Mouse (Mus musculus): ENCODE measurements at regions not wholly inside any gene's neighbourhood (a gene's known extent, or its start where the extent isn't known, plus 50 kb on each side); places are given as distances from the start of the nearest gene placed in this dataset.

DNA sequence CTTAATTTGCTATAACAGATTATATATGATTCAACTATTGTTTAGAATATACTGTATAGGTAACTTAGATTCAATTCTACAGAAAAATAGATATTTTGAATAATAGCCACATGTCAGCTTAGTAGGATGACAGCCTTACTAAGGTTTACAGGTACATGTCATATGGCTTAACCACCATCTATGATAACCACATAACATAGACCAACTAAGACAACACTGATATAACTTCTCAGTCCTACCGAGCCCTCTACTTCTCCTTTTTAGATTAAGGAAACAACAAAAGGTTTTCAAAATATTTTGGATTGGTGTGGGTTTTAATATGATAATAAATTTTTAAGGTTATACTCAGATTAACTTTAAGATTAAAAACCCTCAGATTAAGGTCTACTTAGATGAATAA is 977.4 kb downstream of the 4930447A16Rik start:
- H3K27me3 ChIP-seq (ENCODE audit: control insufficient read depth, insufficient read depth, low read depth, low read length), result no peaks in the 10 kb centered on the region
- H3K9ac ChIP-seq (ENCODE audit: low read depth, low read length), result no peak overlapping the region
- 93% methylated on average over 1 of the region's 1 CpGs for WGBS
- H3K36me3 ChIP-seq (ENCODE audit: control insufficient read depth, insufficient read depth, low read length), result no peaks in the 10 kb centered on the region
- no peak overlapping the region for H3K4me3 ChIP-seq (ENCODE audit: low read depth, low read length)
- H3K27ac ChIP-seq (ENCODE audit: low read length), result no peak overlapping the region
- no peak overlapping the region for H3K4me2 ChIP-seq (ENCODE audit: low read length)
- H3K9me3 ChIP-seq (replicated peaks; ENCODE audit: control insufficient read depth, low read length, poor library complexity, severe bottlenecking), result no peaks in the 10 kb centered on the region
- H3K4me1 ChIP-seq (ENCODE audit: control insufficient read depth, insufficient read depth, low read length), result no peaks in the 10 kb centered on the region
- ATAC-seq, result no peak

DNA sequence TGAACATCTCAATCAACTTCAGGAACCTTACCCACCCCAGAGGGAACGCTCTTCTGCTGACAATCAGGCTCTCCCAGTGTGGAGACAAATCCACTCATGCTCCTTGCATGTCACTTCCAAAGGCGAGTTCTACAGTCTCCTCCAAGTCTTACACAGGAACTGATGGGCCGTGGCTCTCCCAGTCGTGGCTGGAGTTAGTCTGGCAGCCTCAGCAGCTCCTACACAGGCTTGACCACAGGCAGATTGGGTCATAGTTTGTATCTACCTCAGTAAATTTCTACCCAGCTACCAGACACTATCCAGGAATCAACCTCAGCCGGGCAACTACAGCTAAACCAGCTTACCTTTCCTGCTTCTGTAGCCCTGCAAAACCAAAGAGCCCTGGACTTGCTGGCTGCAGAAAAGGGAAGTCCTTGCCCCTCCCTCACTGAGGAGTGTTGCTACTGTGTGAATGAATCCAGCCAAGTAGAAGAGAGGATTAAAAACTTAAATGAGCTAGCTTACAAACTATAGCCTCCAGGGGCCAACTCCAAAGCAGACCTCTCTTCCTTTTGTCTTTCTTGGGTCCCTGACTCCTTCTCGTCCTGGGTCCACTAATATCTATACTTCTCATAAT is 978.5 kb downstream of the 4930447A16Rik start:
- 40% methylated on average over 6 of the region's 6 CpGs for WGBS
- Histone ChIP-seq H3K4me2 (ENCODE audit: low read length) (no peak overlapping the region), H3K9ac (ENCODE audit: low read depth, low read length) (no peak overlapping the region), H3K27me3 (ENCODE audit: control insufficient read depth, insufficient read depth, low read depth, low read length) (no peaks in the 10 kb centered on the region), H3K4me1 (ENCODE audit: control insufficient read depth, insufficient read depth, low read length) (no peaks in the 10 kb centered on the region), H3K4me3 (ENCODE audit: low read depth, low read length) (no peak overlapping the region), H3K9me3 (replicated peaks; ENCODE audit: control insufficient read depth, low read length, poor library complexity, severe bottlenecking) (no peaks in the 10 kb centered on the region), H3K27ac (ENCODE audit: low read length) (no peak overlapping the region), H3K36me3 (ENCODE audit: control insufficient read depth, insufficient read depth, low read length) (no peaks in the 10 kb centered on the region)
- ATAC-seq, result no peak

DNA sequence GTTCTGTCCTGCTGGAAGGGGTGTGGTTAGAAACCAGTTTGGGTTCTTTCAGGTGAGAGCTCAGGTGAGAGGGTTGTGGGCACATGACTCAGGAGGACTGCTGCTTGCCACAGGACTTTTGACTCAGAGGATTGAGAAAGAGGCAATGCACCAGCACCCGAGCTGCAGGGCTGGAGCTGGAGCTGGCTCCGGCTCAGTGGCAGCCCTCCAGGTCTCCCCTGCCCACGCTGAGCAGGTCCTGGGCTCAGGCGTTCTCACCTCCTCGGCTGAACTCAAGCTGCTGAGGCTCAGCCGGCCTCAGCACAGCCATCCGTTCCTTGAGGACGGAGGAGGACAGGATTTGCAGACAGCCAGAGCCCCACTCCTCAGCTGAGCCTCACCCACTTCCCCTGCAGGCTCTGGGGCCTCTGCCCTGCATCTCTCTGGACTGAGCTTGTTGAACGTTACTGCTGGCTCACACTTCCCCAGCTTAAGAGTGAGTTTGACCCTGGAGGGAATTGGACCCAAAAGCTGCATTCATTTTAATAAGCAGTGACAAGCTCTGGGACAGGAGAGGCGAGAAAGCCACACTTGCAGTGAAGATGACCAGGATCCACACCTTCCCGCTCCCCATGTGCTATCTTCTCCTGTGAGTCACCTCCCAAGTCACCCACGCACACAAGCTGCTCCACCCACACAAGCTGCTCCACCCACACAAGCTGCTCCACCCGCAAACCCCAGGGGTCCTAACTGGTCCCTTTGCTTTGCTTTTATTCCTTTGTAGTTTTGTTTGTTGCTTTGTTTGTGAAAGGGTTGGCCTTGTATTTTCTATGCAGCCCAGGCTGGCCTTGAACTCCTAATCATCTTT is 981.0 kb downstream of the 4930447A16Rik start:
- H3K9me3 ChIP-seq (replicated peaks; ENCODE audit: control insufficient read depth, low read length, poor library complexity, severe bottlenecking), result no peaks in the 10 kb centered on the region
- H3K27ac ChIP-seq (ENCODE audit: low read length), result no peak overlapping the region
- no peaks in the 10 kb centered on the region for H3K36me3 ChIP-seq (ENCODE audit: control insufficient read depth, insufficient read depth, low read length)
- H3K4me1 ChIP-seq (ENCODE audit: control insufficient read depth, insufficient read depth, low read length), result no peaks in the 10 kb centered on the region
- no peak overlapping the region for H3K9ac ChIP-seq (ENCODE audit: low read depth, low read length)
- H3K27me3 ChIP-seq (ENCODE audit: control insufficient read depth, insufficient read depth, low read depth, low read length), result no peaks in the 10 kb centered on the region
- no peak overlapping the region for H3K4me2 ChIP-seq (ENCODE audit: low read length)
- H3K4me3 ChIP-seq (ENCODE audit: low read depth, low read length), result no peak overlapping the region
- WGBS, result 47% methylated on average over 11 of the region's 13 CpGs
- ATAC-seq, result no peak

DNA sequence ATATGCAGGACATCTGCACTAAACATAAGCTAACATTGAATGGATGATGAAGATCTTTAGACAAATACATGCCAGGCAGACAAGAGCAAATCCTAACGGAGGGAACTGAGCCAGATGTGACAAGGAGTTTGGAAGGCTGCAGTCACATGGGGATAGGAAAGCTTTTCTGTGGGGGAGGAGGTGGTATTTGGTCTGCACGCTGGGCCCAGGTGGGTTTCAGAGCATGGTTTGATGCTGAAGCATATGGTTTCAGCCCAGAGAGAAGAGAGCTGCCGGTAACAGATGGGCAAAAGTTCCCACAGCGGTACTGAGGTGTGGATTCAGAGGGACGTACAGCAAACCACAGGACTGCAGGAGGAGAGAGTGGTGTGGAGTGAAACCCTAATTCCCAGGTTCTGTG is 982.1 kb downstream of the 4930447A16Rik start:
- Histone ChIP-seq H3K9me3 (replicated peaks; ENCODE audit: control insufficient read depth, low read length, poor library complexity, severe bottlenecking) (no peaks in the 10 kb centered on the region), H3K4me2 (ENCODE audit: low read length) (no peak overlapping the region), H3K4me1 (ENCODE audit: control insufficient read depth, insufficient read depth, low read length) (no peaks in the 10 kb centered on the region), H3K27me3 (ENCODE audit: control insufficient read depth, insufficient read depth, low read depth, low read length) (no peaks in the 10 kb centered on the region), H3K36me3 (ENCODE audit: control insufficient read depth, insufficient read depth, low read length) (no peaks in the 10 kb centered on the region), H3K9ac (ENCODE audit: low read depth, low read length) (no peak overlapping the region), H3K4me3 (ENCODE audit: low read depth, low read length) (no peak overlapping the region), H3K27ac (ENCODE audit: low read length) (no peak overlapping the region)
- no peak for ATAC-seq
- WGBS, result 70% methylated on average over 5 of the region's 5 CpGs

GRCm38 (mm10) chr15:38409168-38409567 is 983.8 kb downstream of the 4930447A16Rik start:
- 67% methylated on average over 4 of the region's 4 CpGs for WGBS
- no peak overlapping the region for H3K4me3 ChIP-seq (ENCODE audit: low read depth, low read length)
- no peaks in the 10 kb centered on the region for H3K9me3 ChIP-seq (replicated peaks; ENCODE audit: control insufficient read depth, low read length, poor library complexity, severe bottlenecking)
- no peaks in the 10 kb centered on the region for H3K4me1 ChIP-seq (ENCODE audit: control insufficient read depth, insufficient read depth, low read length)
- no peaks in the 10 kb centered on the region for H3K27me3 ChIP-seq (ENCODE audit: control insufficient read depth, insufficient read depth, low read depth, low read length)
- H3K36me3 ChIP-seq (ENCODE audit: control insufficient read depth, insufficient read depth, low read length), result no peaks in the 10 kb centered on the region
- no peak overlapping the region for H3K27ac ChIP-seq (ENCODE audit: low read length)
- no peak for ATAC-seq
- H3K9ac ChIP-seq (ENCODE audit: low read depth, low read length), result no peak overlapping the region
- H3K4me2 ChIP-seq (ENCODE audit: low read length), result no peak overlapping the region

DNA sequence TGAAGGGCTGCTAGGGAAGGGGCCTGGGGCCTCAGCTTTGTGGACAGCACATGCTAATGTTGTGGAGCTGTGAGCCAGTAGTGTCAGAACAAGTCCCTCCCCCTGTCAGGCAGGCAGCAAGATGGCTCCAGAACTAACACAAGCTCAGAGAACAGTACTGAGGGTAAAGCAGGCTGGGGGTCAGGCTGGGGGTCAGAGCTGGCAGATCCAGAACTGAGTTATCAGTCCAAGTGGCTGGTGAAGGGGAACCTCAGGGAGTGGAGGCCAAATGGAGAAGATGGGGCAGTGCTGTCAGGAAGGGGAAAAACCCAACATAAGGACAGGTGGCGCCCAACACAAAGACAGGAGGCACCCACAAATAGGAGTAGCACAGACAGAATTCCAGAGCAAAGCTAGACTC is 985.1 kb downstream of the 4930447A16Rik start:
- WGBS, result 89% methylated on average over 1 of the region's 1 CpGs
- H3K4me1 ChIP-seq (ENCODE audit: control insufficient read depth, insufficient read depth, low read length), result no peaks in the 10 kb centered on the region
- no peak overlapping the region for H3K9ac ChIP-seq (ENCODE audit: low read depth, low read length)
- no peak for ATAC-seq
- no peaks in the 10 kb centered on the region for H3K36me3 ChIP-seq (ENCODE audit: control insufficient read depth, insufficient read depth, low read length)
- H3K4me2 ChIP-seq (ENCODE audit: low read length), result no peak overlapping the region
- H3K4me3 ChIP-seq (ENCODE audit: low read depth, low read length), result no peak overlapping the region
- no peak overlapping the region for H3K27ac ChIP-seq (ENCODE audit: low read length)
- H3K9me3 ChIP-seq (replicated peaks; ENCODE audit: control insufficient read depth, low read length, poor library complexity, severe bottlenecking), result no peaks in the 10 kb centered on the region
- H3K27me3 ChIP-seq (ENCODE audit: control insufficient read depth, insufficient read depth, low read depth, low read length), result no peaks in the 10 kb centered on the region

GRCm38 (mm10) chr15:38412481-38412880 is 987.1 kb downstream of the 4930447A16Rik start:
- no peak for ATAC-seq
- Histone ChIP-seq H3K4me1 (ENCODE audit: control insufficient read depth, insufficient read depth, low read length) (no peaks in the 10 kb centered on the region), H3K4me2 (ENCODE audit: low read length) (no peak overlapping the region), H3K9me3 (replicated peaks; ENCODE audit: control insufficient read depth, low read length, poor library complexity, severe bottlenecking) (no peaks in the 10 kb centered on the region), H3K27me3 (ENCODE audit: control insufficient read depth, insufficient read depth, low read depth, low read length) (no peaks in the 10 kb centered on the region), H3K36me3 (ENCODE audit: control insufficient read depth, insufficient read depth, low read length) (no peaks in the 10 kb centered on the region), H3K9ac (ENCODE audit: low read depth, low read length) (no peak overlapping the region), H3K27ac (ENCODE audit: low read length) (no peak overlapping the region), H3K4me3 (ENCODE audit: low read depth, low read length) (no peak overlapping the region)
- WGBS, result 85% methylated on average over 3 of the region's 3 CpGs

DNA sequence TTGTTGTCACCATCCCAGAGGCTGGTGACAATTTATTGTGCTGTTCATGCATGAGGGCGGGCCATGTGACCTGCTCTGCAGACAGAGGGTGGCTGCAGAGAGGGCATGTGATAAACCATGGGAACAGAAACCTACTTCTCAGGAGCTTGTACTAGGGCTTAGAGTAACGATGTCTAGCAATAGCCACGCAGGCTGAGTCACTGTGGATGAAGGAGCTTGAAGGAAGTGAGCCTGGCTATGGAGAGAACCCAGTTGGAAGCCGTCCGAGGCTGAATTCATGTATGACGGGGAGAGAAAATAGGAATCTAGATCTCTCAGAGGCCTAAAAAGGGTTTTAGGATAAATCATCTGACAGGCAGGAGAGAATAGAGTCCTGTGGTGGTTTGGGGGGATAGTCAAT is 988.0 kb downstream of the 4930447A16Rik start:
- no peak overlapping the region for H3K4me2 ChIP-seq (ENCODE audit: low read length)
- no peak overlapping the region for H3K27ac ChIP-seq (ENCODE audit: low read length)
- no peaks in the 10 kb centered on the region for H3K36me3 ChIP-seq (ENCODE audit: control insufficient read depth, insufficient read depth, low read length)
- H3K4me1 ChIP-seq (ENCODE audit: control insufficient read depth, insufficient read depth, low read length), result no peaks in the 10 kb centered on the region
- 88% methylated on average over 6 of the region's 6 CpGs for WGBS
- no peaks in the 10 kb centered on the region for H3K9me3 ChIP-seq (replicated peaks; ENCODE audit: control insufficient read depth, low read length, poor library complexity, severe bottlenecking)
- no peaks in the 10 kb centered on the region for H3K27me3 ChIP-seq (ENCODE audit: control insufficient read depth, insufficient read depth, low read depth, low read length)
- no peak overlapping the region for H3K9ac ChIP-seq (ENCODE audit: low read depth, low read length)
- no peak overlapping the region for H3K4me3 ChIP-seq (ENCODE audit: low read depth, low read length)
- ATAC-seq, result no peak

- Histone ChIP-seq H3K9me3 (replicated peaks; ENCODE audit: control insufficient read depth, low read length, poor library complexity, severe bottlenecking) (no peaks in the 10 kb centered on the region), H3K4me1 (ENCODE audit: control insufficient read depth, insufficient read depth, low read length) (no peaks in the 10 kb centered on the region), H3K36me3 (ENCODE audit: control insufficient read depth, insufficient read depth, low read length) (no peaks in the 10 kb centered on the region), H3K27me3 (ENCODE audit: control insufficient read depth, insufficient read depth, low read depth, low read length) (no peaks in the 10 kb centered on the region), H3K4me3 (ENCODE audit: low read depth, low read length) (no peak overlapping the region), H3K9ac (ENCODE audit: low read depth, low read length) (no peak overlapping the region), H3K4me2 (ENCODE audit: low read length) (no peak overlapping the region), H3K27ac (ENCODE audit: low read length) (no peak overlapping the region)
- WGBS, result 68% methylated on average over 8 of the region's 8 CpGs
- ATAC-seq, result no peak
Measured at GRCm38 (mm10) chr15:38414318-38415090, 989.1 kb downstream of the 4930447A16Rik start.

All from midbrain, embryonic 16.5 days (tissue).